Comparison of ENCODE assay signal across 10 mouse cellular contexts in the genomic region with DNA sequence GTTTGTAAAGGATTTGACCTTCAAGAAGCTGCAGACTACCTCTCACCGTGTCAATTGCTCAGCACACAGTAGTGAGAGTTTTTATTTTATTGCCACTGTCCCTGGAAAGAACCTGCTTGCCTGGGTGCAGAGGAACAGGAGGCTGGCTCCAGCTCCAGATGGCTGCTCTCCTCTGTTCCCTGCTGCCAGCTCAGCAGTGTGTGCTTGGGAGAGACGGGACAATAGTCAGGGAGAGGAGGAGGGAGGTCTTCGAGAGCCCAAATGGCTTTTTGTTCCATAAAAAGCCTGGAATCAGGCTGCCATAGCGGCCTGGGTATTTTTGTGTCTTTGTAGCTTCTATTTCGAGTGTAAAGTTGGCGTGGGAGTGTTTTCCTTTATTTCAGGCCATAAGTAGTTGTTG. TPM values are rescaled to one million over a fixed set of nuclear protein-coding genes. Genes with fewer than 3 reads are reported as not detected.
A peak's percentile ranks its signal among the peaks of the same experiment; 100 is the strongest.
DNase-seq lines count a peak whose midpoint lies in the region; ATAC-seq lines count a peak whose summit lies in the region.
"Had no signal": no experiment of that assay in that cellular context is flagged by ENCODE, and none has a peak within 500 bp of the region (broad histone marks: within the 10 kb centered on the region; RNA-seq: fewer than 3 reads in every experiment).

No protein-coding gene starts in this region.

- H3K9ac ChIP-seq in forebrain, embryonic 14.5 days (ENCODE audit: low read length) = no peak overlapping the region
- H3K9ac ChIP-seq: limb, embryonic 12.5 days had no signal

- 24% methylated on average over 6 of the region's 6 CpGs for WGBS in forebrain, embryonic 14.5 days
- 37% methylated on average over 6 of the region's 6 CpGs for WGBS in hindbrain, embryonic 10.5 days

- peak overlapping the region; percentile 52; the same call in 1 of the 2 replicates for H3K27ac ChIP-seq in forebrain, embryonic 14.5 days (ENCODE audit: low read depth, low read length)
- H3K27ac ChIP-seq in hindbrain, embryonic 10.5 days = peak overlapping the region; percentile 62
- H3K27ac ChIP-seq: limb, embryonic 12.5 days had no signal

- no peaks in the 10 kb centered on the region for H3K36me3 ChIP-seq in forebrain, embryonic 14.5 days (ENCODE audit: control insufficient read depth, insufficient read depth, low read length)
- no peaks in the 10 kb centered on the region for H3K36me3 ChIP-seq in hindbrain, embryonic 10.5 days
- H3K36me3 ChIP-seq: limb, embryonic 12.5 days had no signal

- H3K4me2 ChIP-seq in forebrain, embryonic 14.5 days (ENCODE audit: low read length) = no peak overlapping the region
- H3K4me2 ChIP-seq: limb, embryonic 12.5 days had no signal

- no peaks in the 10 kb centered on the region for H3K9me3 ChIP-seq in forebrain, embryonic 14.5 days (replicated peaks; ENCODE audit: control insufficient read depth, low read length)
- no peaks in the 10 kb centered on the region for H3K9me3 ChIP-seq in hindbrain, embryonic 10.5 days
- H3K9me3 ChIP-seq: limb, embryonic 12.5 days had no signal

- no peaks in the 10 kb centered on the region for H3K27me3 ChIP-seq in forebrain, embryonic 14.5 days (replicated peaks; ENCODE audit: control insufficient read depth, insufficient read depth, low read length)
- H3K27me3 ChIP-seq in hindbrain, embryonic 10.5 days (ENCODE audit: insufficient read depth, poor library complexity, severe bottlenecking) = no peaks in the 10 kb centered on the region
- H3K27me3 ChIP-seq: limb, embryonic 12.5 days had no signal

- intact Hi-C loops in left cerebral cortex, postnatal 14 days (cut with DNase I) = loop anchor here (10.0 kb wide), 1 partner anchor 140 kb away; no protein-coding TSS in a partner anchor

- DNase-seq in adrenal gland, adult 2 months = peak; percentile 16
- no peak for DNase-seq in adrenal gland, adult 8-10 months
- peak; percentile 69 for DNase-seq in forebrain, embryonic 14.5 days (ENCODE audit: low spot score)
- peak; percentile 16 for DNase-seq in hindbrain, embryonic 10.5 days (ENCODE audit: low spot score)
- peak; percentile 72 to 83 for DNase-seq in left cerebral cortex, postnatal 14 days (ENCODE audit: low spot score in 2 of 2)
- peak; percentile 55 to 80 for DNase-seq in right cerebral cortex, postnatal 36 days (ENCODE audit: low spot score in 2 of 2)

- peak; percentile 91 for ATAC-seq in forebrain, embryonic 14.5 days
- ATAC-seq in erythroid progenitor cell, adult 5-6 weeks (replicated peaks; ENCODE audit: low FRiP score, poor library complexity, severe bottlenecking) = no peak
- no peak for ATAC-seq in erythroblast, adult 5-6 weeks (replicated peaks; ENCODE audit: low FRiP score, poor library complexity, severe bottlenecking)

- no peak overlapping the region for H3K4me3 ChIP-seq in forebrain, embryonic 14.5 days (ENCODE audit: low read depth, low read length)
- H3K4me3 ChIP-seq in hindbrain, embryonic 10.5 days = no peak overlapping the region
- H3K4me3 ChIP-seq: limb, embryonic 12.5 days had no signal

- H3K4me1 ChIP-seq in forebrain, embryonic 14.5 days (ENCODE audit: control insufficient read depth, insufficient read depth, low read length) = peaks cover 6% of the 10 kb centered on the region
- peaks cover 8% of the 10 kb centered on the region; the same call in 1 of the 2 replicates for H3K4me1 ChIP-seq in hindbrain, embryonic 10.5 days (replicated peaks)
- H3K4me1 ChIP-seq: limb, embryonic 12.5 days had no signal

RNA-seq across cellular contexts. Expression of gene Olfr987, which starts 54.5 kb away (rescaled TPM):
- total RNA-seq in adrenal gland, adult 2 months (2021) = not detected
- polyA plus RNA-seq in adrenal gland, adult 2 months (2012; rRNA removed) = not detected in 2 replicates
- not detected for total RNA-seq in adrenal gland, adult 8-10 months (2022)
- polyA plus RNA-seq in forebrain, embryonic 14.5 days (2014; fragmentation: Nextera tagmentation; extraction: Ambion mirVana) = not detected in 2 replicates
- not detected in 2 replicates for polyA plus RNA-seq in hindbrain, embryonic 10.5 days (2016; fragmentation: Nextera tagmentation; extraction: Ambion mirVana)
- not detected for total RNA-seq in left cerebral cortex, postnatal 14 days (2021)
- not detected in 2 replicates for total RNA-seq in erythroid progenitor cell, adult 5-6 weeks (2015; ENCODE audit: low replicate concordance)
- not detected in 2 replicates for total RNA-seq in erythroid progenitor cell, adult 5-6 weeks (2017; ENCODE audit: low replicate concordance)
- total RNA-seq in erythroblast, adult 5-6 weeks (2015; ENCODE audit: low replicate concordance) = not detected in 2 replicates
- not detected in 2 replicates for total RNA-seq in erythroblast, adult 5-6 weeks (2017; ENCODE audit: low replicate concordance)
- polyA plus RNA-seq: limb, embryonic 12.5 days; spleen, adult 2 months had no signal
